Mouse (Mus musculus) heart, embryonic 12.5 days (tissue): ENCODE data around the gene Dnmt3l. TPM values are rescaled to one million over a fixed set of nuclear protein-coding genes. Genes with fewer than 3 reads are reported as not detected.
A peak's percentile ranks its signal among the peaks of the same experiment; 100 is the strongest.

Source experiments
- ATAC-seq: fragments of 200-750 bp; cut with Nextera tagmentation; 2 replicates; pipeline ENCODE4 v1.8.0; 2017; ENCODE audit warnings: moderate TSS enrichment, moderate library complexity; ENCODE audit not compliant: insufficient number of reproducible peaks, low FRiP score
- H3K27ac ChIP-seq: fragments of 300-500 bp; sonication (generic); 2 replicates; pipeline ENCODE4 v1.5.1; 2016; ENCODE audit warnings: mild to moderate bottlenecking, moderate library complexity; ENCODE audit not compliant: poor library complexity, severe bottlenecking
- H3K27me3 ChIP-seq: fragments of 300-500 bp; sonication (generic); replicated peaks from 2 replicates; pipeline ENCODE4 v1.6.1; 2016; ENCODE audit warnings: mild to moderate bottlenecking, moderate library complexity
- H3K36me3 ChIP-seq: fragments of 300-500 bp; sonication (generic); 2 replicates; pipeline ENCODE4 v1.6.1; 2016; ENCODE audit warnings: mild to moderate bottlenecking, moderate library complexity
- H3K4me1 ChIP-seq: fragments of 300-500 bp; sonication (generic); replicated peaks from 2 replicates; pipeline ENCODE4 v1.6.1; 2016; ENCODE audit warnings: mild to moderate bottlenecking
- H3K4me2 ChIP-seq: fragments of 300-500 bp; sonication (generic); 2 replicates; pipeline ENCODE4 v1.6.1; 2016; ENCODE audit warnings: mild to moderate bottlenecking, moderate library complexity
- H3K4me3 ChIP-seq: fragments of 300-500 bp; sonication (generic); 2 replicates; pipeline ENCODE4 v1.5.1; 2016; ENCODE audit warnings: mild to moderate bottlenecking
- H3K9ac ChIP-seq: fragments of 300-500 bp; sonication (generic); 2 replicates; pipeline ENCODE4 v1.6.1; 2016; ENCODE audit warnings: mild to moderate bottlenecking, moderate library complexity
- H3K9me3 ChIP-seq: fragments of 300-500 bp; sonication (generic); replicated peaks from 2 replicates; pipeline ENCODE4 v1.6.1; 2016; ENCODE audit warnings: mild to moderate bottlenecking, moderate library complexity
- WGBS: fragments of 180-500 bp; shearing (Covaris S2); methylation state at CpG from one replicate; pipeline ENCODE4 v1.1.7; 2016; 5-methylcytosine and 5-hydroxymethylcytosine counted together
- polyA plus RNA-seq: library from polyadenylated mRNA; unstranded; fragments of >200 nt; fragmentation: Nextera tagmentation; extraction: Ambion mirVana; gene quantifications from 2 replicates; pipeline ENCODE4 v1.2.1, GENCODE M21; 2016

Gene Dnmt3l
- polyA plus RNA-seq, result not detected in 2 replicates

GRCm38 (mm10) chr10:78041647-78042046 is at the start of gene Dnmt3l:
Gene Dnmt3l, plus strand, starts transcription at chr10:78041947.
- no peak within 1 kb of the TSS for H3K9ac ChIP-seq
- no peak within 1 kb of the TSS for H3K4me3 ChIP-seq
- H3K9me3 ChIP-seq, result no peaks in the 10 kb centered on the region
- peaks cover 4% of the 10 kb centered on the region; the same call in 1 of the 2 replicates for H3K4me1 ChIP-seq
- no peak within 1 kb of the TSS for H3K4me2 ChIP-seq
- peaks cover 32% of the 10 kb centered on the region for H3K27me3 ChIP-seq
- H3K36me3 ChIP-seq, result no peaks in the 10 kb centered on the region
- no peak for ATAC-seq
- no peak within 1 kb of the TSS for H3K27ac ChIP-seq
- WGBS, result 79% methylated on average over 5 of the region's 5 CpGs

- ATAC-seq, result no peak
- Histone ChIP-seq H3K36me3 (peaks cover 97% of the 10 kb centered on the region), H3K4me1 (no peaks in the 10 kb centered on the region), H3K27me3 (no peaks in the 10 kb centered on the region), H3K9me3 (no peaks in the 10 kb centered on the region), H3K4me2 (no peak overlapping the region), H3K27ac (no peak overlapping the region), H3K4me3 (no peak overlapping the region), H3K9ac (no peak overlapping the region)
- 88% methylated on average over 3 of the region's 3 CpGs for WGBS
These were observed 46.1 kb upstream of the Dnmt3l start for GRCm38 (mm10) chr10:77995639-77996038.

- H3K9ac ChIP-seq, result no peak overlapping the region
- no peak overlapping the region for H3K27ac ChIP-seq
- H3K4me1 ChIP-seq, result peaks cover 7% of the 10 kb centered on the region
- 98% methylated on average over 5 of the region's 5 CpGs for WGBS
- H3K27me3 ChIP-seq, result no peaks in the 10 kb centered on the region
- H3K36me3 ChIP-seq, result peaks cover 95% of the 10 kb centered on the region
- H3K4me3 ChIP-seq, result no peak overlapping the region
- ATAC-seq, result no peak
- no peaks in the 10 kb centered on the region for H3K9me3 ChIP-seq
- no peak overlapping the region for H3K4me2 ChIP-seq
These were observed 41.5 kb upstream of the Dnmt3l start for GRCm38 (mm10) chr10:78000200-78000599.

GRCm38 (mm10) chr10:78001796-78002195 is 40.0 kb upstream of the Dnmt3l start:
- Histone ChIP-seq H3K27ac (no peak overlapping the region), H3K9me3 (no peaks in the 10 kb centered on the region), H3K36me3 (peaks cover 85% of the 10 kb centered on the region), H3K4me2 (no peak overlapping the region), H3K4me1 (peaks cover 23% of the 10 kb centered on the region), H3K4me3 (no peak overlapping the region), H3K27me3 (no peaks in the 10 kb centered on the region), H3K9ac (no peak overlapping the region)
- 94% methylated on average over 11 of the region's 11 CpGs for WGBS
- ATAC-seq, result no peak

GRCm38 (mm10) chr10:78002316-78002715 is 39.4 kb upstream of the Dnmt3l start:
- no peaks in the 10 kb centered on the region for H3K9me3 ChIP-seq
- no peak for ATAC-seq
- H3K4me1 ChIP-seq, result peaks cover 28% of the 10 kb centered on the region
- H3K4me3 ChIP-seq, result no peak overlapping the region
- peaks cover 80% of the 10 kb centered on the region for H3K36me3 ChIP-seq
- H3K27me3 ChIP-seq, result no peaks in the 10 kb centered on the region
- 88% methylated on average over 2 of the region's 2 CpGs for WGBS
- no peak overlapping the region for H3K27ac ChIP-seq
- no peak overlapping the region for H3K9ac ChIP-seq
- no peak overlapping the region for H3K4me2 ChIP-seq

- Histone ChIP-seq H3K4me1 (peaks cover 45% of the 10 kb centered on the region), H3K4me2 (no peak overlapping the region), H3K9me3 (no peaks in the 10 kb centered on the region), H3K36me3 (peaks cover 57% of the 10 kb centered on the region), H3K27ac (no peak overlapping the region), H3K27me3 (no peaks in the 10 kb centered on the region), H3K9ac (0 out of 2 replicates have a peak overlapping the region, but pooled peaks have one; percentile 15), H3K4me3 (no peak overlapping the region)
- 85% methylated on average over 3 of the region's 3 CpGs for WGBS
- ATAC-seq, result no peak
These were observed 37.2 kb upstream of the Dnmt3l start for GRCm38 (mm10) chr10:78004479-78005100.

- Histone ChIP-seq H3K4me3 (no peak overlapping the region), H3K36me3 (peaks cover 44% of the 10 kb centered on the region), H3K4me2 (no peak overlapping the region), H3K9ac (peak overlapping the region; percentile 57; the same call in 1 of the 2 replicates), H3K27me3 (no peaks in the 10 kb centered on the region), H3K4me1 (peaks cover 45% of the 10 kb centered on the region), H3K27ac (no peak overlapping the region), H3K9me3 (no peaks in the 10 kb centered on the region)
- ATAC-seq, result no peak
- WGBS, result 86% methylated on average over 4 of the region's 4 CpGs
These were observed 35.8 kb upstream of the Dnmt3l start for GRCm38 (mm10) chr10:78005791-78006438.

GRCm38 (mm10) chr10:78007203-78007602 is 34.5 kb upstream of the Dnmt3l start:
- ATAC-seq, result no peak
- Histone ChIP-seq H3K4me1 (peaks cover 45% of the 10 kb centered on the region), H3K27me3 (no peaks in the 10 kb centered on the region), H3K36me3 (peaks cover 31% of the 10 kb centered on the region), H3K4me3 (no peak overlapping the region), H3K9me3 (no peaks in the 10 kb centered on the region), H3K4me2 (peak overlapping the region; percentile 86), H3K9ac (peak overlapping the region; percentile 57; the same call in 1 of the 2 replicates), H3K27ac (no peak overlapping the region)
- 41% methylated on average over 7 of the region's 7 CpGs for WGBS

- Histone ChIP-seq H3K27me3 (no peaks in the 10 kb centered on the region), H3K4me1 (peaks cover 45% of the 10 kb centered on the region), H3K9me3 (no peaks in the 10 kb centered on the region), H3K9ac (peak overlapping the region; percentile 97), H3K4me2 (peak overlapping the region; percentile 86), H3K27ac (peak overlapping the region; percentile 100), H3K36me3 (peaks cover 22% of the 10 kb centered on the region), H3K4me3 (peak overlapping the region; percentile 83)
- WGBS, result 64% methylated on average over 3 of the region's 3 CpGs
- ATAC-seq, result no peak
These were observed 33.6 kb upstream of the Dnmt3l start for GRCm38 (mm10) chr10:78008169-78008568.

- H3K9me3 ChIP-seq, result 0 out of 2 replicates have a peak, but pooled peaks cover under 1% of the 10 kb centered on the region
- H3K36me3 ChIP-seq, result peaks cover 15% of the 10 kb centered on the region
- H3K9ac ChIP-seq, result peak overlapping the region; percentile 97
- H3K27me3 ChIP-seq, result no peaks in the 10 kb centered on the region
- peak overlapping the region; percentile 83 for H3K4me3 ChIP-seq
- H3K27ac ChIP-seq, result peak overlapping the region; percentile 100
- peaks cover 44% of the 10 kb centered on the region for H3K4me1 ChIP-seq
- H3K4me2 ChIP-seq, result peak overlapping the region; percentile 86
- WGBS, result under 1% methylated on average over 59 of the region's 59 CpGs
- ATAC-seq, result peak; percentile 97
These were observed 32.4 kb upstream of the Dnmt3l start for GRCm38 (mm10) chr10:78009184-78009944.

GRCm38 (mm10) chr10:78009945-78010293 is 31.8 kb upstream of the Dnmt3l start, which contains the start of gene Pfkl:
Gene Pfkl, minus strand, starts transcription at chr10:78010083.
- peaks cover 9% of the 10 kb centered on the region for H3K36me3 ChIP-seq
- 0 out of 2 replicates have a peak, but pooled peaks cover 6% of the 10 kb centered on the region for H3K9me3 ChIP-seq
- H3K4me2 ChIP-seq, result peak within 1 kb of the TSS; percentile 86
- peak within 1 kb of the TSS; percentile 83 for H3K4me3 ChIP-seq
- H3K27me3 ChIP-seq, result no peaks in the 10 kb centered on the region
- WGBS, result under 1% methylated on average over 9 of the region's 9 CpGs
- H3K9ac ChIP-seq, result peak within 1 kb of the TSS; percentile 97
- ATAC-seq, result no peak
- H3K27ac ChIP-seq, result peak within 1 kb of the TSS; percentile 100
- H3K4me1 ChIP-seq, result peaks cover 39% of the 10 kb centered on the region
